Mouse (Mus musculus): ENCODE measurements around the gene Olfr285.

DNA sequence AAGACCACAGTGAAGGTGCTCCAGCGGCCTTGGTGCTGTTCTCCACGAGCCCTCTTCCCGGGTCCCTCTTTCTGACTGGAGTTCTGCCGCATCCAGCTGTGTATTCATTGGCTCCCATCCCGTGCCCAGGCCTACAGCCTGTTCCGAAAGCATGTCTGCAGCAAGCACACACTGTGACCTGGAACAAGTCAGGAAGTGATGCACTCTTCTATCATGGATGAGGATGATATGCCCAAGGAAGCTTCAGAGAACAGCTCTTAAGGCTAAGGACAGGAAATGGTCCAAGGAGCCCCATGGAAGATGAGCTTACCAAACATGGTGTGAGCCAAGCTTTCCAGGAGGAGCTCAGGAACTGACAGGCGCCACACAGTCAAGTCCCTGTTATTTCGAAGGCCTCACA is 23.5 kb downstream of the Olfr285 start:
- TF ChIP-seq CTCF (IDR thresholded peaks at IDR 0.05; ENCODE audit: control insufficient read depth, insufficient read depth, low read length) (no peak), POLR2A (IDR thresholded peaks at IDR 0.05; ENCODE audit: borderline replicate concordance, control insufficient read depth, low read depth, low read length) (no peak)
